Mouse (Mus musculus) urinary bladder, adult 18-20 months (tissue): ENCODE measurements around the gene Mad1l1.
A peak's percentile ranks its signal among the peaks of the same experiment; 100 is the strongest.
"Not testable (repeated sequence)": the region's sequence is repeated elsewhere in the genome, so short reads cannot be mapped to it uniquely, and the experiment has no call there.

Experiments
- DNase-seq, 2 experiments: peaks; one replicate each; pipeline ENCODE4 v3.0.0; 2022; ENCODE audit warnings: low spot score in 2 of 2, mixed read lengths in 2 of 2

Gene Mad1l1

GRCm38 (mm10) chr5:140321042-140321755 lies at the start of gene Mad1l1, which contains the start of gene Nudt1:
TSS of gene Mad1l1 (minus strand) at chr5:140321552.
TSS of gene Nudt1 (plus strand) at chr5:140321656.
- DNase-seq: peak; percentile 83 to 93

- DNase-seq: peak in 1 of 2 experiments; percentile 23
Measured at GRCm38 (mm10) chr5:140370446-140371254, 49.3 kb upstream of the Mad1l1 start.

- no peak for DNase-seq
Measured at GRCm38 (mm10) chr5:140369466-140369865, 48.1 kb upstream of the Mad1l1 start.

GRCm38 (mm10) chr5:140368926-140369325 lies 47.6 kb upstream of the Mad1l1 start:
- peak; percentile 33 to 71 for DNase-seq

GRCm38 (mm10) chr5:140368126-140368525 lies 46.8 kb upstream of the Mad1l1 start:
- DNase-seq: not testable (repeated sequence)

GRCm38 (mm10) chr5:140364415-140364814 lies 43.1 kb upstream of the Mad1l1 start:
- DNase-seq: no peak

- DNase-seq: no peak
Measured at GRCm38 (mm10) chr5:140359930-140360674, 38.8 kb upstream of the Mad1l1 start.

GRCm38 (mm10) chr5:140357466-140357865 lies 36.1 kb upstream of the Mad1l1 start:
- no peak for DNase-seq

GRCm38 (mm10) chr5:140355934-140356333 lies 34.6 kb upstream of the Mad1l1 start:
- no peak for DNase-seq

GRCm38 (mm10) chr5:140352352-140352751 lies 31.0 kb upstream of the Mad1l1 start:
- DNase-seq: no peak

GRCm38 (mm10) chr5:140350731-140351497 lies 29.6 kb upstream of the Mad1l1 start:
- DNase-seq: no peak

GRCm38 (mm10) chr5:140349882-140350281 lies 28.5 kb upstream of the Mad1l1 start:
- DNase-seq: no peak

GRCm38 (mm10) chr5:140346050-140346449 lies 24.7 kb upstream of the Mad1l1 start:
- DNase-seq: no peak

GRCm38 (mm10) chr5:140345244-140345643 lies 23.9 kb upstream of the Mad1l1 start:
- DNase-seq: no peak

GRCm38 (mm10) chr5:140342880-140343279 lies 21.5 kb upstream of the Mad1l1 start:
- no peak for DNase-seq

- DNase-seq: no peak
Measured at GRCm38 (mm10) chr5:140339836-140340235, 18.5 kb upstream of the Mad1l1 start.

- DNase-seq: no peak
Measured at GRCm38 (mm10) chr5:140338779-140339178, 17.4 kb upstream of the Mad1l1 start.

- DNase-seq: no peak
Measured at GRCm38 (mm10) chr5:140336680-140337079, 15.3 kb upstream of the Mad1l1 start.

- no peak for DNase-seq
Measured at GRCm38 (mm10) chr5:140333631-140334030, 12.3 kb upstream of the Mad1l1 start.

- no peak for DNase-seq
Measured at GRCm38 (mm10) chr5:140332519-140332918, 11.2 kb upstream of the Mad1l1 start.
